Mouse (Mus musculus) ES-E14 (cell line): ENCODE results near the gene Def8. TPM values are rescaled to one million over a fixed set of nuclear protein-coding genes. Genes with fewer than 3 reads are reported as not detected.
A peak's percentile ranks its signal among the peaks of the same experiment; 100 is the strongest.

Experiments
- DNase-seq: peaks from one replicate; pipeline ENCODE4 v3.0.0-alpha.2; 2013; ENCODE audit warnings: low read depth, low spot score
- H3K27ac ChIP-seq: 2 replicates; pipeline ENCODE4 v1.5.1; 2012; ENCODE audit warnings: low read depth, mild to moderate bottlenecking, low read length, moderate library complexity, mixed read lengths; ENCODE audit not compliant: poor library complexity, insufficient read depth, severe bottlenecking
- H3K36me3 ChIP-seq: 2 replicates; pipeline ENCODE4 v1.6.1; 2012; ENCODE audit warnings: mild to moderate bottlenecking, low read length, moderate library complexity, mixed read lengths; ENCODE audit not compliant: control insufficient read depth, poor library complexity, insufficient read depth, severe bottlenecking
- H3K4me1 ChIP-seq, 2 experiments: fragments of 150-350 bp in 1 of 2; sonication (generic) in 1 of 2; 2 replicates each; pipeline ENCODE4 v1.6.1; 2012; ENCODE audit warnings: low read length in 2 of 2, mild to moderate bottlenecking in 1 of 2, mixed read lengths in 1 of 2; ENCODE audit not compliant: control insufficient read depth in 2 of 2, insufficient read depth in 2 of 2, poor library complexity in 1 of 2
- H3K4me3 ChIP-seq, 2 experiments: fragments of 150-350 bp in 1 of 2; sonication (generic) in 1 of 2; 2 replicates each; pipeline ENCODE4 v1.5.1; 2012; ENCODE audit warnings: low read length in 2 of 2, low read depth in 1 of 2, mild to moderate bottlenecking in 1 of 2, mixed read lengths in 1 of 2; ENCODE audit not compliant: insufficient read depth in 1 of 2, poor library complexity in 1 of 2, severe bottlenecking in 1 of 2
- H3K9ac ChIP-seq: 2 replicates; pipeline ENCODE4 v1.6.1; 2012; ENCODE audit warnings: low read depth, mild to moderate bottlenecking, low read length, mixed read lengths; ENCODE audit not compliant: poor library complexity, insufficient read depth, severe bottlenecking
- H3K9me3 ChIP-seq: fragments of 150-350 bp; sonication (generic); 2 replicates; pipeline ENCODE4 v1.6.1; 2012; ENCODE audit warnings: low read depth, mild to moderate bottlenecking, low read length; ENCODE audit not compliant: control insufficient read depth, insufficient read depth
- CHD2 ChIP-seq: IDR thresholded peaks from 2 replicates; pipeline ENCODE4 v1.6.1; 2014; ENCODE audit warnings: mild to moderate bottlenecking, low read depth, low read length, inconsistent platforms
- HCFC1 ChIP-seq: IDR thresholded peaks from 2 replicates; pipeline ENCODE4 v1.6.1; 2012; ENCODE audit warnings: low read length, inconsistent platforms, borderline replicate concordance; ENCODE audit not compliant: insufficient read depth
- MAFK ChIP-seq: IDR thresholded peaks from 2 replicates; pipeline ENCODE4 v1.6.1; 2014; ENCODE audit warnings: mild to moderate bottlenecking, low read depth, low read length, inconsistent platforms; ENCODE audit not compliant: insufficient read depth
- ZC3H11A ChIP-seq: IDR thresholded peaks from 2 replicates; pipeline ENCODE4 v1.6.1; 2012; ENCODE audit warnings: low read depth, mild to moderate bottlenecking, inconsistent platforms, low read length, borderline replicate concordance
- ZNF384 ChIP-seq: IDR thresholded peaks from 2 replicates; pipeline ENCODE4 v1.6.1; 2012; ENCODE audit warnings: low read depth, low read length, inconsistent platforms
- in situ Hi-C, 2 experiments: fragments of 600-800 bp; cut with MboI; formaldehyde crosslinking; loops; one replicate each; pipeline ENCODE4 v1.15.1; 2025; ENCODE audit warnings: low sequenced_read_pairs in 2 of 2, inconsistent platforms in 1 of 2; ENCODE audit not compliant: unreplicated experiment in 2 of 2
- total RNA-seq: library from RNA; depleted of rRNA; stranded (reverse); fragments of 300-350 nt; gene quantifications from 2 replicates; pipeline ENCODE4 v1.2.3, GENCODE M21; 2012

Def8 gene
- total RNA-seq, 1 experiment: 42.5 TPM

- peaks cover 2 to 8% of the 10 kb centered on the region in 2 experiments; a peak in 2 of 4 replicates for H3K4me1 ChIP-seq
- no peak for TF ChIP-seq ZC3H11A
- TF ChIP-seq MAFK: no peak
- H3K9me3 ChIP-seq: no peaks in the 10 kb centered on the region
- H3K27ac ChIP-seq: no peak overlapping the region
- H3K36me3 ChIP-seq: peaks cover 2% of the 10 kb centered on the region; the same call in 1 of the 2 replicates
- H3K9ac ChIP-seq: no peak overlapping the region
- H3K4me3 ChIP-seq: no peak overlapping the region
- DNase-seq: no peak
- in situ Hi-C loops: no loop called here
Observed at GRCm38 (mm10) chr8:123407612-123408011, 15.7 kb upstream of the Def8 start.

GRCm38 (mm10) chr8:123408586-123409544 is 14.5 kb upstream of the Def8 start:
- H3K4me1 ChIP-seq: peaks cover 2 to 13% of the 10 kb centered on the region in 2 experiments; a peak in 2 of 4 replicates
- no peak for TF ChIP-seq ZNF384
- H3K9ac ChIP-seq: no peak overlapping the region
- no peak for DNase-seq
- no peaks in the 10 kb centered on the region for H3K9me3 ChIP-seq
- H3K27ac ChIP-seq: no peak overlapping the region
- no peaks in the 10 kb centered on the region for H3K36me3 ChIP-seq
- in situ Hi-C loops: no loop called here
- H3K4me3 ChIP-seq: no peak overlapping the region

GRCm38 (mm10) chr8:123410049-123410587 is 13.2 kb upstream of the Def8 start:
- no peak for DNase-seq
- Histone ChIP-seq H3K4me3 (no peak overlapping the region), H3K9me3 (no peaks in the 10 kb centered on the region), H3K36me3 (no peaks in the 10 kb centered on the region), H3K27ac (no peak overlapping the region), H3K9ac (no peak overlapping the region), H3K4me1 (peaks cover 2 to 13% of the 10 kb centered on the region in 2 experiments; a peak in 2 of 4 replicates)
- in situ Hi-C loops: no loop called here
- no peak for TF ChIP-seq ZC3H11A
- no peak for TF ChIP-seq HCFC1
- no peak for TF ChIP-seq MAFK
- TF ChIP-seq CHD2: no peak
- TF ChIP-seq ZNF384: no peak

GRCm38 (mm10) chr8:123410788-123411187 is 12.5 kb upstream of the Def8 start:
- H3K4me1 ChIP-seq: peaks cover 2 to 13% of the 10 kb centered on the region in 2 experiments; a peak in 2 of 4 replicates
- DNase-seq: no peak
- H3K9me3 ChIP-seq: no peaks in the 10 kb centered on the region
- in situ Hi-C loops: no loop called here
- no peak overlapping the region for H3K27ac ChIP-seq
- no peak overlapping the region for H3K9ac ChIP-seq
- TF ChIP-seq ZNF384 (no peak), MAFK (no peak), ZC3H11A (no peak), CHD2 (no peak)
- H3K4me3 ChIP-seq: peak overlapping the region; percentile 61 to 66
- H3K36me3 ChIP-seq: no peaks in the 10 kb centered on the region

GRCm38 (mm10) chr8:123411246-123411645 is 12.1 kb upstream of the Def8 start, which contains the start of gene Tubb3:
Gene Tubb3 (plus strand): TSS chr8:123411424.
- H3K9me3 ChIP-seq: no peaks in the 10 kb centered on the region
- no peak for TF ChIP-seq ZC3H11A
- 0 out of 2 replicates have a peak, but pooled peaks have one; percentile 14 for TF ChIP-seq MAFK
- in situ Hi-C loops: no loop called here
- DNase-seq: peak; percentile 67
- H3K9ac ChIP-seq: peak within 1 kb of the TSS; percentile 52
- H3K4me1 ChIP-seq: peaks cover 2 to 12% of the 10 kb centered on the region in 2 experiments; a peak in 2 of 4 replicates
- peak within 1 kb of the TSS; percentile 26; the same call in 1 of the 2 replicates for H3K27ac ChIP-seq
- peak within 1 kb of the TSS; percentile 61 to 66 for H3K4me3 ChIP-seq
- no peaks in the 10 kb centered on the region for H3K36me3 ChIP-seq
